Mouse (Mus musculus): Measurements from ENCODE around the gene Apol8.

Gene Apol8

GRCm38 (mm10) chr15:77756848-77757247 lies at the start of gene Apol8:
Apol8 (minus strand) TSS chr15:77757003.
- peak; percentile 82 for DNase-seq (ENCODE audit: low spot score)

- DNase-seq (ENCODE audit: low spot score), result no peak
Observed at GRCm38 (mm10) chr15:77805657-77806056, 48.9 kb upstream of the Apol8 start.

GRCm38 (mm10) chr15:77804949-77805348 lies 48.1 kb upstream of the Apol8 start:
- no peak for DNase-seq (ENCODE audit: low spot score)

GRCm38 (mm10) chr15:77804460-77804859 lies 47.7 kb upstream of the Apol8 start:
- no peak for DNase-seq (ENCODE audit: low spot score)

- no peak for DNase-seq (ENCODE audit: low spot score)
Observed at GRCm38 (mm10) chr15:77803747-77804146, 46.9 kb upstream of the Apol8 start.

GRCm38 (mm10) chr15:77802992-77803391 lies 46.2 kb upstream of the Apol8 start:
- no peak for DNase-seq (ENCODE audit: low spot score)

- DNase-seq (ENCODE audit: low spot score), result no peak
Observed at GRCm38 (mm10) chr15:77801188-77801587, 44.4 kb upstream of the Apol8 start.

GRCm38 (mm10) chr15:77800511-77800910 lies 43.7 kb upstream of the Apol8 start:
- DNase-seq (ENCODE audit: low spot score), result no peak

- no peak for DNase-seq (ENCODE audit: low spot score)
Observed at GRCm38 (mm10) chr15:77799491-77800474, 43.0 kb upstream of the Apol8 start.

- no peak for DNase-seq (ENCODE audit: low spot score)
Observed at GRCm38 (mm10) chr15:77798664-77799490, 42.1 kb upstream of the Apol8 start.

GRCm38 (mm10) chr15:77797609-77798411 lies 41.0 kb upstream of the Apol8 start:
- no peak for DNase-seq (ENCODE audit: low spot score)

- no peak for DNase-seq (ENCODE audit: low spot score)
Observed at GRCm38 (mm10) chr15:77796409-77797035, 39.7 kb upstream of the Apol8 start.

- no peak for DNase-seq (ENCODE audit: low spot score)
Observed at GRCm38 (mm10) chr15:77794908-77795356, 38.1 kb upstream of the Apol8 start.

GRCm38 (mm10) chr15:77794138-77794907 lies 37.5 kb upstream of the Apol8 start:
- no peak for DNase-seq (ENCODE audit: low spot score)

GRCm38 (mm10) chr15:77793554-77793953 lies 36.8 kb upstream of the Apol8 start:
- no peak for DNase-seq (ENCODE audit: low spot score)

GRCm38 (mm10) chr15:77793094-77793493 lies 36.3 kb upstream of the Apol8 start:
- no peak for DNase-seq (ENCODE audit: low spot score)

GRCm38 (mm10) chr15:77792056-77792455 lies 35.3 kb upstream of the Apol8 start:
- no peak for DNase-seq (ENCODE audit: low spot score)

- no peak for DNase-seq (ENCODE audit: low spot score)
Observed at GRCm38 (mm10) chr15:77790656-77791405, 34.0 kb upstream of the Apol8 start.

- no peak for DNase-seq (ENCODE audit: low spot score)
Observed at GRCm38 (mm10) chr15:77789186-77789585, 32.4 kb upstream of the Apol8 start.

GRCm38 (mm10) chr15:77788356-77788755 lies 31.6 kb upstream of the Apol8 start:
- DNase-seq (ENCODE audit: low spot score), result no peak
